Mouse (Mus musculus) embryonic facial prominence, embryonic 12.5 days (tissue): ENCODE measurements around the gene Rln3. TPM values are rescaled to one million over a fixed set of nuclear protein-coding genes. Genes with fewer than 3 reads are reported as not detected.
"Not testable (repeated sequence)": the region's sequence is repeated elsewhere in the genome, so short reads cannot be mapped to it uniquely, and the experiment has no call there.

ENCODE experiments used
- ATAC-seq: fragments of 200-750 bp; cut with Nextera tagmentation; 2 replicates; pipeline ENCODE4 v1.8.0; 2017; ENCODE audit not compliant: insufficient number of reproducible peaks, insufficient read depth, low FRiP score, low TSS enrichment
- H3K27ac ChIP-seq: fragments of 300-500 bp; sonication (generic); 2 replicates; pipeline ENCODE4 v1.5.1; 2016; ENCODE audit warnings: mild to moderate bottlenecking
- H3K27me3 ChIP-seq: fragments of 300-500 bp; sonication (generic); 2 replicates; pipeline ENCODE4 v1.6.1; 2016; ENCODE audit warnings: mild to moderate bottlenecking, moderate library complexity
- H3K36me3 ChIP-seq: fragments of 300-500 bp; sonication (generic); 2 replicates; pipeline ENCODE4 v1.6.1; 2016; ENCODE audit warnings: mild to moderate bottlenecking
- H3K4me1 ChIP-seq: fragments of 300-500 bp; sonication (generic); 2 replicates; pipeline ENCODE4 v1.6.1; 2016
- H3K4me2 ChIP-seq: fragments of 300-500 bp; sonication (generic); replicated peaks from 2 replicates; pipeline ENCODE4 v1.6.1; 2016; ENCODE audit warnings: mild to moderate bottlenecking, moderate library complexity
- H3K4me3 ChIP-seq: fragments of 300-500 bp; sonication (generic); 2 replicates; pipeline ENCODE4 v1.5.1; 2016; ENCODE audit warnings: mild to moderate bottlenecking
- H3K9ac ChIP-seq: fragments of 300-500 bp; sonication (generic); 2 replicates; pipeline ENCODE4 v1.6.1; 2016; ENCODE audit warnings: mild to moderate bottlenecking, moderate library complexity
- H3K9me3 ChIP-seq: fragments of 300-500 bp; sonication (generic); 2 replicates; pipeline ENCODE4 v1.6.1; 2016; ENCODE audit warnings: mild to moderate bottlenecking, moderate library complexity
- WGBS: fragments of 180-500 bp; shearing (Covaris S2); methylation state at CpG from one replicate; pipeline ENCODE4 v1.1.7; 2016; 5-methylcytosine and 5-hydroxymethylcytosine counted together
- polyA plus RNA-seq: library from polyadenylated mRNA; unstranded; fragments of >200 nt; fragmentation: Nextera tagmentation; extraction: Ambion mirVana; gene quantifications from 2 replicates; pipeline ENCODE4 v1.2.1, GENCODE M21; 2016

The Rln3 gene
- polyA plus RNA-seq, 1 experiment from 2014 or later = not detected

DNA sequence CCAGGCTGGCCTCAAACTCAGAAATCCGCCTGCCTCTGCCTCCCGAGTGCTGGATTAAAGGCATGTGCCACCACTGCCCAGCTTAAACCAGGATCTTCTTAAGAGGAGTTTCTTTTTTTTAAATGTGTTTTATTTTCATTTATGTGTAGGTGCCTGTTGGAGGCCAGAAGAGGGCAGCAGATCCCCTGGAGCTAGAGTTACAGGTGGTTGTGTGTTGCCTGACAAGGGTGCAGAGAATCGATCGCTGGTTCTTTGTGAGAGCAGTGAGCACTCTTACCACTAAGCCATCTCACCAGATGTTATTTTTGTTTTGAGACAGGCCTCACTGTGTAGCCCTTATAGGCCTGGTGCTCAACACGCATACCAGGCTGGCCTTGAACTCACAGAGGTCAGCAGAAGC is 29.0 kb downstream of the Rln3 start:
- no peak overlapping the region for H3K4me3 ChIP-seq
- peaks cover 14% of the 10 kb centered on the region for H3K4me1 ChIP-seq
- H3K36me3 ChIP-seq = no peaks in the 10 kb centered on the region
- ATAC-seq = no peak
- H3K9ac ChIP-seq = no peak overlapping the region
- peaks cover 45% of the 10 kb centered on the region for H3K27me3 ChIP-seq
- H3K4me2 ChIP-seq = no peak overlapping the region
- H3K27ac ChIP-seq = no peak overlapping the region
- H3K9me3 ChIP-seq = 0 out of 2 replicates have a peak, but pooled peaks cover 4% of the 10 kb centered on the region
- WGBS = 92% methylated on average over 5 of the region's 5 CpGs

DNA sequence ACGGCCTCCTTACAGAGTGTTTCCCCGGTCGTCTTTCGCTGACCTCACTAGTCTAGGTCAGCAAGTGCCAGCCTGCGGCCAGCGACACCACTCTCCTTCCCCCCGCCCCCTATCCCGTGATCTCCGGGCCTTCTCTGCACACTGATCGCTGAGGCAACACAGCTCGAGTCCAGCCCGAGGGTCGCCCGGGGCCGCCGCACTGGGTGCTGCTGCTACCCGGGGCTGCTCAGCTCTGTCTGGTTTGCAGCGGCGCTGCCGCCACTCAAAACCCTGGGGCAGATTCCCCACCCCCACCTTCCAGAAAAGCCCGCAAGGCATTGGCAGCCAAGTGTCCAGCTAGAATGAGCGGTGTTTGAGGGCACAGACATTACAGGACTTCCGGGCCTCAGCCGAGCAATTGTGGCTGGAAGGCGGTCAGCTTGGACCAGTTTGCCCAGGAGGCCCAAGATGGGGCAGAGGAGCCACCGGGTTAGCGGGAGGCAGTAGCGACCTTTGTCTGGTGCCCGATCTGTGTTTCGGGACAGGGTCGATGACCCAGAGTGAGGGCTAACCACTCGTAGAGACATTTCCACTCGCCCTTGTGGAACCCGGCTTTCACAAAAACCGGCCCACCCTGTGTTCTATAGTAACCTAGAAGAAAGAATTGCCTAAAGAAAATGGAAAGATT is 32.2 kb downstream of the Rln3 start:
- 6% methylated on average over 35 of the region's 35 CpGs for WGBS
- Histone ChIP-seq H3K9ac (0 out of 2 replicates have a peak overlapping the region, but pooled peaks have one; percentile 5), H3K4me2 (peak overlapping the region; percentile 97), H3K4me1 (peaks cover 25% of the 10 kb centered on the region), H3K4me3 (peak overlapping the region; percentile 51), H3K27ac (no peak overlapping the region), H3K9me3 (0 out of 2 replicates have a peak, but pooled peaks cover 4% of the 10 kb centered on the region), H3K27me3 (peaks cover 40% of the 10 kb centered on the region), H3K36me3 (no peaks in the 10 kb centered on the region)
- no peak for ATAC-seq

DNA sequence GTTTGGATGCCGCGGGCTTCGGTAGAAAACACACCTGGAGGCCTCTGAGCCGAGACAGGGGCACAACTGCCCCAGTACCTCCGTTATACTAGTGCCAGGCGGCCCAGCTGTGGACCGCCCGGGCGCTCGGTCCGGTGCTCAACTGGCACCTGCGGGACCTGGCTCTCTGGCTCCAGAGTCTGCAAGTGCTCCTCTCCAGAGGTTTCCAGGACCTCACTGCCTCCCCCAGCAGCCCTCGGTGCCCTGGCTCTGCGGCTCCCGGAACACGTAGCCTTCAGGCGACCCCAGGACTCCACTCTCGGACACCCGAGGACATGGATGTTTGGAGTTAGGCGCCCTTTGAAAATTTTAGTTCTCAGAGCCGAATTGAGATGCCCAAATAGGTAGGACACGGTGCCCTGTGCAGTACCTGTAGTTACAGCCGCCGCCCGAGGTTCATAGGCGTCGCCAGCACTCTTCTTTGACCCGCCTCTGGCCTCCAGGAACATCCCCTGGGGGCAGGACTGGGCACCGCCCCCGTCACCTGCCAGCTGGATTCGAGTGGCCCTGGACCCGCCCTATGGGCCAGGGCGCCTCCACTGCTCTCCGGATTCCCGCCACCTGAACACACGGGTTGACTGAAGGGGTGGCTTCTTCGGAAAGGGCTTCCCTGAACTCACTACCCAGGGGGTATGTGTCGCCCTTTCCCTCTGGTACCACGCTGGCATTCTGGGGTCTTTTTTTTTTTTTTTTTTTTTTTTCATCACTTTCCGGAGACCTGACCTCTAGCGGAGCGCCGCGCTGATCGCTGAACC is 32.9 kb downstream of the Rln3 start, which contains the start of gene 2210011C24Rik:
Gene 2210011C24Rik (minus strand): TSS at position 467 of the 794 bp plus-strand sequence.
- H3K4me2 ChIP-seq = peak within 1 kb of the TSS; percentile 97
- no peak within 1 kb of the TSS for H3K27ac ChIP-seq
- H3K36me3 ChIP-seq = no peaks in the 10 kb centered on the region
- WGBS = 1% methylated on average over 45 of the region's 45 CpGs
- H3K4me1 ChIP-seq = peaks cover 25% of the 10 kb centered on the region
- peaks cover 40% of the 10 kb centered on the region for H3K27me3 ChIP-seq
- H3K9me3 ChIP-seq = 0 out of 2 replicates have a peak, but pooled peaks cover 4% of the 10 kb centered on the region
- peak within 1 kb of the TSS; percentile 51 for H3K4me3 ChIP-seq
- ATAC-seq = no peak
- H3K9ac ChIP-seq = peak within 1 kb of the TSS; percentile 54

GRCm38 (mm10) chr8:84010625-84011611 is 33.9 kb downstream of the Rln3 start:
- no peaks in the 10 kb centered on the region for H3K36me3 ChIP-seq
- peaks cover 25% of the 10 kb centered on the region for H3K4me1 ChIP-seq
- no peak for ATAC-seq
- 0 out of 2 replicates have a peak, but pooled peaks cover under 1% of the 10 kb centered on the region for H3K9me3 ChIP-seq
- peak overlapping the region; percentile 54 for H3K9ac ChIP-seq
- H3K27me3 ChIP-seq = peaks cover 40% of the 10 kb centered on the region
- H3K4me3 ChIP-seq = peak overlapping the region; percentile 51
- 2% methylated on average over 82 of the region's 83 CpGs for WGBS
- H3K4me2 ChIP-seq = peak overlapping the region; percentile 97
- H3K27ac ChIP-seq = no peak overlapping the region

GRCm38 (mm10) chr8:84009876-84010275 is 34.9 kb downstream of the Rln3 start:
- peaks cover 40% of the 10 kb centered on the region for H3K27me3 ChIP-seq
- H3K27ac ChIP-seq = no peak overlapping the region
- no peak overlapping the region for H3K4me3 ChIP-seq
- no peak overlapping the region for H3K9ac ChIP-seq
- H3K36me3 ChIP-seq = no peaks in the 10 kb centered on the region
- no peak overlapping the region for H3K4me2 ChIP-seq
- no peaks in the 10 kb centered on the region for H3K9me3 ChIP-seq
- no peak for ATAC-seq
- H3K4me1 ChIP-seq = peaks cover 28% of the 10 kb centered on the region
- 1% methylated on average over 11 of the region's 11 CpGs for WGBS

GRCm38 (mm10) chr8:84008362-84008761 is 36.4 kb downstream of the Rln3 start:
- Histone ChIP-seq H3K36me3 (no peaks in the 10 kb centered on the region), H3K27ac (no peak overlapping the region), H3K9me3 (no peaks in the 10 kb centered on the region), H3K4me3 (no peak overlapping the region), H3K9ac (no peak overlapping the region), H3K4me1 (peaks cover 33% of the 10 kb centered on the region), H3K4me2 (no peak overlapping the region), H3K27me3 (peaks cover 34% of the 10 kb centered on the region)
- WGBS = 24% methylated on average over 7 of the region's 7 CpGs
- ATAC-seq = no peak

DNA sequence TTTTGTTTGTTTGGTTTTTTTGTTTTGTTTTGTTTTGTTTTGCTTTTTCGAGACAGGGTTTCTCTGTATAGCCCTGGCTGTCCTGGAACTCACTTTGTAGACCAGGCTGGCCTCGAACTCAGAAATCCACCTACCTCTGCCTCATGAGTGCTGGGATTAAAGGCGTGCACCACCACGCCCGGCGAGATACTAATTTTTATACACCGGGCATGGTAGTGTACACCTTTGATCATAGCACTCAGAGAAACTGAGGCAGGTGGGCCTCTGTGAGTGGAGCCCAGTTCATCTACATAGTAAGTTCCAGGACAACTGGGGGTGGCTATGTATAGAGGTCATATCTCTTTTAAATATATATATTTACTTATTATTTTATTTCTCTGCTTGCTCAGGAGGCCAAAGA is 39.3 kb downstream of the Rln3 start:
- H3K4me3 ChIP-seq, H3K9ac ChIP-seq, H3K9me3 ChIP-seq, H3K4me2 ChIP-seq, H3K27ac ChIP-seq, ATAC-seq, H3K36me3 ChIP-seq: not testable (repeated sequence)
- H3K4me1 ChIP-seq = peaks cover 35% of the 10 kb centered on the region
- WGBS = 91% methylated on average over 7 of the region's 7 CpGs
- peaks cover 18% of the 10 kb centered on the region for H3K27me3 ChIP-seq

- 1% methylated on average over 30 of the region's 30 CpGs for WGBS
- no peaks in the 10 kb centered on the region for H3K9me3 ChIP-seq
- H3K4me3 ChIP-seq = peak overlapping the region; percentile 52
- H3K36me3 ChIP-seq = peaks cover 15% of the 10 kb centered on the region
- H3K27me3 ChIP-seq = peaks cover 13% of the 10 kb centered on the region; the same call in 1 of the 2 replicates
- H3K4me2 ChIP-seq = peak overlapping the region; percentile 75
- peaks cover 28% of the 10 kb centered on the region for H3K4me1 ChIP-seq
- ATAC-seq = peak; percentile 74
- H3K9ac ChIP-seq = peak overlapping the region; percentile 69
- H3K27ac ChIP-seq = peak overlapping the region; percentile 88
These were observed 40.1 kb downstream of the Rln3 start for GRCm38 (mm10) chr8:84004533-84005201.

DNA sequence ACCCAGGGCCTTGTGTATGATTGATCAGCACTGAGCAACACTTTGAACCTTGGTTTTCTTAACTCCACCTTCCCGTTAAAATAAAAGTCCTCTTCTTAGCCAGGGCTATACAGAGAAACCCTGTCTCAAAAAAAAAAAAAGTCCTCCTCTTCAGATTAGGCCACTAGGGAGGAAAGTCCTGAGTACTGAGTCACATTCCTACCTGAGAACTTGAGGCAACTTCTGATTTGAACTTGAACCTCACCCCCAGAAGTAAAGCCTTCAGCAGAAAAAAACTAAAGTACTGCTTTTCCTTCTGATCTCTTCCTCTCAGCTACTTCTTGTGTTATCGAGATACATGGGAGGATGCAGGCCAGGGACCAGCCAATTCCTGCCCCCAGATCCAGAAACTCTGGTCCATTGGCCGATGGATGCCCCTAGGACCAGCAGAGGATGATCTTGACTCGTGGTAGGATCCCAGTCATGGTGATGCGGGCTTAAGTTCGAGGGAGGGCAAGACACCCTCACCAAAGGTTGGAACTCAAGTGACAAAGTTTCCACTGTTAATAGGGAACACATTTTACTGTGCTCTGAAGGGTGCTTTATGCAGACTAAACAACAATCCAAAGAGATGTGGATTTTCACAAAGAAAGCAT is 41.1 kb downstream of the Rln3 start:
- Histone ChIP-seq H3K4me2 (peak overlapping the region; percentile 75), H3K4me1 (peaks cover 37% of the 10 kb centered on the region), H3K9ac (no peak overlapping the region), H3K4me3 (peak overlapping the region; percentile 52), H3K27ac (peak overlapping the region; percentile 88), H3K27me3 (peaks cover 15% of the 10 kb centered on the region; the same call in 1 of the 2 replicates), H3K9me3 (no peaks in the 10 kb centered on the region), H3K36me3 (peaks cover 20% of the 10 kb centered on the region)
- 60% methylated on average over 6 of the region's 6 CpGs for WGBS
- ATAC-seq = no peak

- WGBS = 51% methylated on average over 12 of the region's 12 CpGs
- H3K4me2 ChIP-seq = no peak overlapping the region; the same call in 1 of the 2 replicates
- H3K36me3 ChIP-seq = peaks cover 20% of the 10 kb centered on the region
- no peaks in the 10 kb centered on the region for H3K9me3 ChIP-seq
- peaks cover 38% of the 10 kb centered on the region for H3K4me1 ChIP-seq
- H3K27ac ChIP-seq = no peak overlapping the region
- H3K4me3 ChIP-seq = no peak overlapping the region
- ATAC-seq = no peak
- H3K27me3 ChIP-seq = peaks cover 15% of the 10 kb centered on the region; the same call in 1 of the 2 replicates
- H3K9ac ChIP-seq = no peak overlapping the region
These were observed 41.7 kb downstream of the Rln3 start for GRCm38 (mm10) chr8:84002957-84003611.
